Mouse (Mus musculus) liver, embryonic 15.5 days (tissue): ENCODE measurements at regions not wholly inside any gene's neighbourhood (a gene's known extent, or its start where the extent isn't known, plus 50 kb on each side); places are given as distances from the start of the nearest gene placed in this dataset.

ENCODE experiments used
- ATAC-seq: fragments of 200-750 bp; cut with Nextera tagmentation; 2 replicates; pipeline ENCODE4 v1.8.0; 2017; ENCODE audit warnings: moderate number of reproducible peaks, mild to moderate bottlenecking, moderate library complexity; ENCODE audit not compliant: insufficient read depth
- H3K27ac ChIP-seq: fragments of 300-500 bp; sonication (generic); replicated peaks from 2 replicates; pipeline ENCODE4 v1.5.1; 2015; ENCODE audit warnings: mild to moderate bottlenecking, inconsistent platforms
- H3K27me3 ChIP-seq: fragments of 300-500 bp; sonication (generic); 2 replicates; pipeline ENCODE4 v1.6.1; 2015; ENCODE audit warnings: mild to moderate bottlenecking, inconsistent platforms
- H3K36me3 ChIP-seq: fragments of 300-500 bp; sonication (generic); replicated peaks from 2 replicates; pipeline ENCODE4 v1.6.1; 2015; ENCODE audit warnings: moderate library complexity, mild to moderate bottlenecking, inconsistent platforms
- H3K4me1 ChIP-seq: fragments of 300-500 bp; sonication (generic); replicated peaks from 2 replicates; pipeline ENCODE4 v1.6.1; 2015; ENCODE audit warnings: inconsistent platforms
- H3K4me2 ChIP-seq: fragments of 300-500 bp; sonication (generic); 2 replicates; pipeline ENCODE4 v1.6.1; 2015; ENCODE audit warnings: moderate library complexity, mild to moderate bottlenecking, inconsistent platforms
- H3K4me3 ChIP-seq: fragments of 300-500 bp; sonication (generic); replicated peaks from 2 replicates; pipeline ENCODE4 v1.5.1; 2015; ENCODE audit warnings: mild to moderate bottlenecking, inconsistent platforms
- H3K9ac ChIP-seq: fragments of 300-500 bp; sonication (generic); 2 replicates; pipeline ENCODE4 v1.6.1; 2015; ENCODE audit warnings: moderate library complexity, mild to moderate bottlenecking, inconsistent platforms
- H3K9me3 ChIP-seq: fragments of 300-500 bp; sonication (generic); replicated peaks from 2 replicates; pipeline ENCODE4 v1.6.1; 2016; ENCODE audit warnings: inconsistent platforms
- WGBS: fragments of 180-500 bp; shearing (Covaris S2); methylation state at CpG from one replicate; pipeline ENCODE4 v1.1.7; 2015; ENCODE audit warnings: mixed read lengths; ENCODE audit not compliant: insufficient replicate concordance; 5-methylcytosine and 5-hydroxymethylcytosine counted together

DNA sequence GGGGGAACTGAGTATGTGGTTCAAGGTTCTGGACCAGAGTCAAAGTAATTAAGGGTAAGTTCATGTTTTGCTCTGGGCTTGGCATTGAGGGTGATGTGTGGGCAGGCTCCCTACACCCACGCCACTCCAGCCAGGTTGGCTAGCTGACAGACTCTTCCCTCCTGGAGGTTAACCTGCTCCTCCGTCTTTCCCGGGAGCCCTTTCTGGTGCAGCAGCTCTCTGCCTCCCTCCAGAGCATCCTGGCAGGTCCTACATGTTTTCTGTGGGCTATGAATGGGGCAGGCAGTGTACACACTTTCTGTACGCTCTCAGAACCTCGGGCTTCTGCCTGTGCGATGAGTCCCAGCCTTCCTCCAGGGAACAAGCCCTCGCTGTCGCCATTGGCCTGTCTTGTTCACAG, 82.8 kb upstream of the Ttc34 start:
- no peak for ATAC-seq
- WGBS, result 56% methylated on average over 8 of the region's 8 CpGs
- H3K36me3 ChIP-seq, result no peaks in the 10 kb centered on the region

DNA sequence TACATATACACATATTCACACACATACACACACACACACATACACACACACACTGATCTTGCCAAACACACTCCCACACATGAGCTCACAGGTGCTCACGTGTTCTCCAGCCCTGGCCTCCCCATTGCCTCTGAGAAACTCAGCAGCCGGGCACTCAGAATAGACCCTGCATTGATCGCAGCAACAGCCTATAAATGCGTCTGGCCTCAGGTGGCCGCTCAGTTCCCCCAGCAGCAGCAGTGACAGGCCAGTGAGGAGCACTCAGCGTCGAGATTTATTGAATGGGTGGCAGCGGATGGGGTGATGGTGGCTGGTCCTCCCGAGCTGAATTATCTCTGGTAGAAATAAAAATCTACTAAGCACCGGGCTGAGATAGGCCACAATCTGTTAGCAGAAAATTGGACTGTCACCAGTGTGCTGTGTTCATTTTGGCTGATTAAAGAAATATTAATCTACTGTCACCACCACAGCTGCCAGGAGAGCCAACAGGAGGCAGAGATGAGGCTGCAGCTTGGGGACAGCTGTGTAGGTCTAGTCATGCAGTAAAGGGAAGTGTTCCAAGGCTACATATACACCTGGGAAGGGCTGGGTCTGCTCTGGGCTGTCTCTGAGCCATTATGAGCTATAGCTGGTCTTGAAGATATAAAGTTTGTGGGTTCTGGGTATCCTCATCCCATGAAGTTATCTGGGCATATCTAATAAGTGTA, 80.4 kb upstream of the Ttc34 start:
- H3K9me3 ChIP-seq, result no peaks in the 10 kb centered on the region
- no peaks in the 10 kb centered on the region for H3K27me3 ChIP-seq
- no peak overlapping the region for H3K27ac ChIP-seq
- H3K4me1 ChIP-seq, result no peaks in the 10 kb centered on the region
- no peak for ATAC-seq
- WGBS, result 67% methylated on average over 10 of the region's 10 CpGs
- H3K9ac ChIP-seq, result no peak overlapping the region
- no peak overlapping the region for H3K4me3 ChIP-seq
- H3K36me3 ChIP-seq, result no peaks in the 10 kb centered on the region
- no peak overlapping the region for H3K4me2 ChIP-seq

More for the DNA sequence above, 82.8 kb upstream of the Ttc34 start:
- no peak overlapping the region for H3K9ac ChIP-seq
- H3K4me3 ChIP-seq, result no peak overlapping the region
- H3K27me3 ChIP-seq, result no peaks in the 10 kb centered on the region
- no peaks in the 10 kb centered on the region for H3K9me3 ChIP-seq
- H3K4me2 ChIP-seq, result no peak overlapping the region
- no peak overlapping the region for H3K27ac ChIP-seq
- no peaks in the 10 kb centered on the region for H3K4me1 ChIP-seq

DNA sequence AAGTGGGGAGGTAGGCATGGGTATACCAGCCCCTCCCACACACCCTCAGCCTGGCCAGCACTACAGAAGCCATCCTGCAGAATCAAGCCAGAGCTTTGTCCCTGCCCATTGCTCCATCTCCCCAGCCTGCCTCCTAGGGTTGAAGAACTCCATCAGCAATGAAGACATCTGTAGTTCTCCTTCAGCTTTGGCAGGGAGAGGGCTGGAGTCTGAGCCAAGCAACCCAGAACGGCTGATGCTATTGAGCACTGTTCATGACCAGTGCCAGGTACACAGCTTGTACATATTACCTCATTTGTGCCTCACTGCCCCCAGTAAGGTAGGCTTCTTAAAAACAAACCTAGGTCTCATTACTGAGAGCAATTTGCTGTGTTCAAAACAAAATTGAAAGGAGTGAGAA, 77.4 kb upstream of the Ttc34 start:
- Histone ChIP-seq H3K27ac (no peak overlapping the region), H3K9me3 (no peaks in the 10 kb centered on the region), H3K27me3 (no peaks in the 10 kb centered on the region), H3K4me1 (no peaks in the 10 kb centered on the region), H3K9ac (no peak overlapping the region), H3K4me2 (no peak overlapping the region), H3K4me3 (no peak overlapping the region), H3K36me3 (no peaks in the 10 kb centered on the region)
- 40% methylated on average over 1 of the region's 1 CpGs for WGBS
- ATAC-seq, result no peak

DNA sequence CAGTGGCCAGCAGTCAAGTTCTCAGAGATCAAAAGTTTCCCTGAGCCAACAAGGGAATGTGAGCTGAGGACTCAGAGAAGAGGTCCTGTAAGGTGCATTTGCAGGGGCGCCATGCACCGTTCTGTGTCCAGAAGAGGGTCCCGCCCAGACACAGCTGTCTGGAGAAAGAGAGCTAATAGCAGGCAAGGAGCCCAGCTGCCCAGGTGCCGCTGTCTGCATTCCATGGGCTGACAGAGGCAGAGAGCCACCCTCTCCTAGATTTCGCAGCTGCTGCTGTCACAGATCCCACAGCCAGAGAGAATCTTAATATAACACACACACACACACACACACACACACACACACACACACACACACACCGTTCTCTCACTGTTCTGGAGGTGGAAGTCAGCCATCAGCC, 73.0 kb upstream of the Ttc34 start:
- H3K27me3 ChIP-seq, result no peaks in the 10 kb centered on the region
- no peak overlapping the region for H3K4me2 ChIP-seq
- no peaks in the 10 kb centered on the region for H3K36me3 ChIP-seq
- ATAC-seq, result no peak
- H3K9me3 ChIP-seq, result no peaks in the 10 kb centered on the region
- H3K9ac ChIP-seq, result no peak overlapping the region
- no peak overlapping the region for H3K4me3 ChIP-seq
- 59% methylated on average over 6 of the region's 6 CpGs for WGBS
- no peaks in the 10 kb centered on the region for H3K4me1 ChIP-seq
- H3K27ac ChIP-seq, result no peak overlapping the region

DNA sequence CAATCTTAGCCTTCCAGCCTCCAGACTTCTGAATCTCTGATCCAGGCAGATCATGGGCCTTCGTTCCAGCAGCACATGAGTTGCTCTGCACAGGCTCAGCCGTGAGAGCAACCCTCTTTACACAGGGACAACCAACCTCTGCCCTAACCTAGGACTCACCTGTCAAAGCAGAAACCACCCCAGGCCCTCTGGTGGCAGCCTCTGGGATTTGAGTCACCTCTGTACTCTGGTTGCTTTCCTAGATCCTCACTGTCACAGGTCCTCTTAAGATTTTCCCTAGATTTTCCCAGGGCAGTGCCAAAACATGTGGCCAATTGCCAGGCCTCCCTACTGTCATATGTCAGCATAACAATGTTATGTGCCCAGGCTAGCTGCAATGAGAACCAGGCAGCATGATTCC, 71.1 kb upstream of the Ttc34 start:
- Histone ChIP-seq H3K4me2 (no peak overlapping the region), H3K4me1 (no peaks in the 10 kb centered on the region), H3K27ac (no peak overlapping the region), H3K4me3 (no peak overlapping the region), H3K36me3 (no peaks in the 10 kb centered on the region), H3K9ac (no peak overlapping the region), H3K27me3 (no peaks in the 10 kb centered on the region), H3K9me3 (no peaks in the 10 kb centered on the region)
- WGBS, result 43% methylated on average over 2 of the region's 2 CpGs
- ATAC-seq, result no peak

DNA sequence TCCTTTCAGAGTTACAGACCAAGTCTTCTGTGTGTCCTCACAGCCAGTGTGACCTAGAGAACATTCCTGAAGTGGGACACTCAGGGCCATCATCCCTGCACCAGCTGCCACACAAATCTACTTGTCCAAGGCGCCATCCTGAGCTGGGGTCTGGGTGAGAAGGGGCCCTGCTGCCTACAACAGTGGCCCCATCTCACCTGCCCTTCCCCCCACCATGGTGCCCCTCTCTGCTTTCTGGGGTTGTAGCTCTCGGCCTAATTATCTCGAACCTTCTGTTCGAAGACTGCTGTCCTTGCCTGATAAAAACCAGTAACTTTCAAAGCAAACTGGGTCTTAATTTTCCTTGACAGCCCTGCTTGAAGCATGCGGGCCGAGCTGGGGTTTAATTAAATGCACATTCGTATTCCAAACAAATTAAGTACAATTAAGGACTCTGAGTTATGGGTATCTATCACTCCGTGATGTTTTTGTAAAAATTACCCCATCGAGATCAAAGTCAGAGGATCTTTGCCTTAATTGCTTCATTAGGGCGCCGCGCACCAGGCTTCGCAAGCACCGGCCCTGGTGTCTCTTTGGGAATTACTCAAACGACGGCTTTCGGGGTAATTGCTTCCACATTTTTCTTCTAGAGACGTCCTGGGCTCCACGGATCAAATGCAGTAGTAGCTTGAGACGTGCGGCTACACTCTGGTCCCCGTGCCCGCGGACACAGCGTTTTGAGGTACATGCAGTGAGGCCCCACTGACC, 65.8 kb upstream of the Ttc34 start:
- WGBS, result 66% methylated on average over 25 of the region's 25 CpGs
- no peak overlapping the region for H3K4me3 ChIP-seq
- H3K27ac ChIP-seq, result no peak overlapping the region
- H3K27me3 ChIP-seq, result no peaks in the 10 kb centered on the region
- H3K9ac ChIP-seq, result no peak overlapping the region
- no peak for ATAC-seq
- H3K4me1 ChIP-seq, result 0 out of 2 replicates have a peak, but pooled peaks cover 6% of the 10 kb centered on the region
- H3K4me2 ChIP-seq, result no peak overlapping the region
- H3K36me3 ChIP-seq, result no peaks in the 10 kb centered on the region
- no peaks in the 10 kb centered on the region for H3K9me3 ChIP-seq

DNA sequence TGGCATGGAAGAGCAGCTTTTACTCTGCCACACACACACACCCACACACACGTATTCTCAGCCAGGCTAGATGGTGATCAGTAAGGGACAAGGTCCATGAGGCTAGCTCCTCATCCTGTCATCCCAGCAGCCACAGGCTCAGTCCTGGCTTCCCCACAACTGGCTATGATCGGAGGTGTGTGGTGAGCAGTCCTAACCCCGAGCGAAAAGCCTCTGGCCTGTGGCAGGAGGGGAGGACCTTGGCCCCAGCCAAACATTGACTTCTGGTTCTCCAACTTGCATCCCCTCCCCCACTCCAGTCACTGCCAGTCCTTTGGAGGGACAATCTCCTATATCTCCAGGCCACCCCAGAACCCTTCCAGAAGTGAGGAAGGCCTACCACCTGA, 65.2 kb upstream of the Ttc34 start:
- no peak overlapping the region for H3K9ac ChIP-seq
- no peaks in the 10 kb centered on the region for H3K9me3 ChIP-seq
- ATAC-seq, result peak; percentile 65
- H3K36me3 ChIP-seq, result no peaks in the 10 kb centered on the region
- H3K27ac ChIP-seq, result no peak overlapping the region
- H3K27me3 ChIP-seq, result no peaks in the 10 kb centered on the region
- no peak overlapping the region for H3K4me2 ChIP-seq
- 0 out of 2 replicates have a peak, but pooled peaks cover 6% of the 10 kb centered on the region for H3K4me1 ChIP-seq
- no peak overlapping the region for H3K4me3 ChIP-seq
- 42% methylated on average over 4 of the region's 4 CpGs for WGBS

DNA sequence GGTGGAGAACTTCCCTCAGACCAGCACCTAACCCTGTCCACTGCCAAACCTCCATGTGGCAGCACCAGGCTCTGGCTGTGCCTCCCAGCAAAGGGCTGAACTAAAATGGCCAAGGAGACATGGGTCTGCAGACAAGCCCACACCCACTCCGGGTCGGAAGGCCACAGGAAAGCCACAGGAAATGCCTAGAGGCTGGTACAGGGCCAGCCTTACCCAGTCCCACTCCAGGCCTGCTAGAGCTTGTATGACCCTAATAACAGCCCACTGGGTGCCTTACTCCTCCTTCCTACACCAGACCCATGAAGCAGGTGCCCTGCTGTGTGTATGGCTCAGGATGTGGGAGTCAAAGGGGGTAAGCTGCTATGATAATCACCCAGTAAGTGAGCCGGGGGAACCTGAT, 63.4 kb upstream of the Ttc34 start:
- no peaks in the 10 kb centered on the region for H3K9me3 ChIP-seq
- H3K4me1 ChIP-seq, result 0 out of 2 replicates have a peak, but pooled peaks cover 6% of the 10 kb centered on the region
- no peak overlapping the region for H3K4me3 ChIP-seq
- ATAC-seq, result no peak
- H3K4me2 ChIP-seq, result no peak overlapping the region
- no peaks in the 10 kb centered on the region for H3K36me3 ChIP-seq
- WGBS, result 35% methylated on average over 3 of the region's 3 CpGs
- H3K27me3 ChIP-seq, result no peaks in the 10 kb centered on the region
- no peak overlapping the region for H3K27ac ChIP-seq
- no peak overlapping the region for H3K9ac ChIP-seq

DNA sequence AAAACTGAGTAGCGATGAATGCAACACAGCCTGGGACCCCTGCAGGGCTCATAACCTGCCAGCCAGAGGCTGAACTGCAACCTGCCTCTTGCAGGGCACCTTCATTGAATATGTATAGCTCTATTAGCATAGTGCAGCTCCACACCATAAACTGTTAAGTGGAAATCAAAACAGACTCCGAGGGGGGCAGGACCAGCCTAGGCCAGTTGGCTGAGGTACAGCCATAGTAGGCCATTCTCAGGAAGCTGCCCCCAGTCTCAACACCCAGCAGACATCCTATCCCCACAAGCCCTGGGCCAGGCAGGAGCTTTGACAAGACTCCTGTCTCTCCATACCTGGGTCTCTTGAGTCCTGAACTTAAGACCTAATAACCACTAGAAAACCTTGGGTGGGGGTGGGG, 62.9 kb upstream of the Ttc34 start:
- Histone ChIP-seq H3K4me2 (no peak overlapping the region), H3K27me3 (no peaks in the 10 kb centered on the region), H3K9ac (no peak overlapping the region), H3K4me3 (no peak overlapping the region), H3K36me3 (no peaks in the 10 kb centered on the region), H3K27ac (no peak overlapping the region), H3K9me3 (no peaks in the 10 kb centered on the region), H3K4me1 (0 out of 2 replicates have a peak, but pooled peaks cover 6% of the 10 kb centered on the region)
- no peak for ATAC-seq
- 40% methylated on average over 2 of the region's 2 CpGs for WGBS

DNA sequence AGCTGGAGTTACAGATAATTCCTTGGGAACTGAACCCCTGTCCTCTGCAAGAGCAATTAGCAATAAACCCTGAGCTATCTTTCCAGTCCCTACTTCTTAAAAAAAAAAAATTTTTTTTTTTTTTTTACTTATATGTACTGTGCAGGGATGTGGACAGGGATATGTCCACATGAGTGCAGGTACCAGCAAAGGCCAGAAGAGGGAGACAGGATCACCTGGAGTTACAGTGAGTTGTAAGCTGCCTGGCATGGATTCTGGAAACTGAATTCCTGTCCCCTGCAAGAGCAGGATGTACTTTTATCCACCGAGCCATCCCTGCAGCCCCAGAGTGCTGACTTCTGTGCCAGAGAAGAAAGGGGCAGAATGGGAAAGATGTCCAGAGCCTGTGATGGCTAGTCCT, 58.4 kb upstream of the Ttc34 start:
- no peak overlapping the region for H3K4me3 ChIP-seq
- no peaks in the 10 kb centered on the region for H3K4me1 ChIP-seq
- ATAC-seq, result no peak
- no peak overlapping the region for H3K9ac ChIP-seq
- no peak overlapping the region for H3K4me2 ChIP-seq
- H3K36me3 ChIP-seq, result no peaks in the 10 kb centered on the region
- H3K27me3 ChIP-seq, result peaks cover 12% of the 10 kb centered on the region; the same call in 1 of the 2 replicates
- WGBS, result 79% methylated on average over 1 of the region's 1 CpGs
- no peaks in the 10 kb centered on the region for H3K9me3 ChIP-seq
- no peak overlapping the region for H3K27ac ChIP-seq

DNA sequence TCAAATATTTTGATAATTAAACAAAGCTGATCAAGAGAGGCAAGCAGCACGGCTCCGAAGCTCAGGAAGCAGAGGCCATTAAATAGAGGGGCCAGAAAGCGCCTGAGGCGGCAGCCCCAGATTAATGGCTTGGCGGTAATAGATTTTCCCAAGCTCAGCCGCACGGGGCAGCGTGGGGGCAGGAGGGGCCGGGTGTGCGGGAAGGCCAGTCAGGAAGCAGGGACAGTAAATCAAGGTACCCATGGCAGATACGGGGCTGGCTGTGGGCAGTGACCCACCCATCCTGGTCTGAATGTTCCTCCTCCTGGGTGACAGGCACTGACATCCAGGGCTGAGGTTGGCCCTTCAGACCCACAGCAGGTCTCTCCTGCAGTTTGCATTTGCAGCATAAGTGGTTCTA, 55.9 kb upstream of the Ttc34 start:
- no peak overlapping the region for H3K4me2 ChIP-seq
- H3K27me3 ChIP-seq, result peaks cover 12% of the 10 kb centered on the region; the same call in 1 of the 2 replicates
- H3K27ac ChIP-seq, result no peak overlapping the region
- no peaks in the 10 kb centered on the region for H3K9me3 ChIP-seq
- ATAC-seq, result no peak
- no peaks in the 10 kb centered on the region for H3K4me1 ChIP-seq
- no peak overlapping the region for H3K4me3 ChIP-seq
- no peaks in the 10 kb centered on the region for H3K36me3 ChIP-seq
- H3K9ac ChIP-seq, result no peak overlapping the region
- WGBS, result 13% methylated on average over 11 of the region's 11 CpGs
